Mouse (Mus musculus) E14TG2a.4 (cell line): ENCODE data around the gene Ufc1.
"Not testable (repeated sequence)": the region's sequence is repeated elsewhere in the genome, so short reads cannot be mapped to it uniquely, and the experiment has no call there.

Source experiments
- H3K27me3 ChIP-seq: 2 replicates; pipeline ENCODE4 v1.6.1; 2014; ENCODE audit warnings: low read length, control low read depth; ENCODE audit not compliant: insufficient read depth
- H3K36me3 ChIP-seq: 2 replicates; pipeline ENCODE4 v1.6.1; 2014; ENCODE audit warnings: low read length, control low read depth; ENCODE audit not compliant: insufficient read depth
- H3K4me1 ChIP-seq: replicated peaks from 2 replicates; pipeline ENCODE4 v1.6.1; 2014; ENCODE audit warnings: low read depth, low read length, control low read depth
- H3K4me3 ChIP-seq: replicated peaks from 2 replicates; pipeline ENCODE4 v1.5.1; 2014; ENCODE audit warnings: mild to moderate bottlenecking, low read length
- H3K9me3 ChIP-seq: 2 replicates; pipeline ENCODE4 v1.6.1; 2014; ENCODE audit warnings: low read length, control low read depth
- CTCF ChIP-seq: conservative IDR thresholded peaks from 2 replicates; pipeline ENCODE4 v1.5.1; 2014; ENCODE audit warnings: low read length
- NANOG ChIP-seq: IDR thresholded peaks from 2 replicates; pipeline ENCODE4 v1.6.1; 2014; ENCODE audit warnings: borderline replicate concordance, low read length, mixed read lengths
- POU5F1 ChIP-seq: IDR thresholded peaks from 2 replicates; pipeline ENCODE4 v1.6.1; 2014; ENCODE audit warnings: low read length, borderline replicate concordance

The Ufc1 gene

DNA sequence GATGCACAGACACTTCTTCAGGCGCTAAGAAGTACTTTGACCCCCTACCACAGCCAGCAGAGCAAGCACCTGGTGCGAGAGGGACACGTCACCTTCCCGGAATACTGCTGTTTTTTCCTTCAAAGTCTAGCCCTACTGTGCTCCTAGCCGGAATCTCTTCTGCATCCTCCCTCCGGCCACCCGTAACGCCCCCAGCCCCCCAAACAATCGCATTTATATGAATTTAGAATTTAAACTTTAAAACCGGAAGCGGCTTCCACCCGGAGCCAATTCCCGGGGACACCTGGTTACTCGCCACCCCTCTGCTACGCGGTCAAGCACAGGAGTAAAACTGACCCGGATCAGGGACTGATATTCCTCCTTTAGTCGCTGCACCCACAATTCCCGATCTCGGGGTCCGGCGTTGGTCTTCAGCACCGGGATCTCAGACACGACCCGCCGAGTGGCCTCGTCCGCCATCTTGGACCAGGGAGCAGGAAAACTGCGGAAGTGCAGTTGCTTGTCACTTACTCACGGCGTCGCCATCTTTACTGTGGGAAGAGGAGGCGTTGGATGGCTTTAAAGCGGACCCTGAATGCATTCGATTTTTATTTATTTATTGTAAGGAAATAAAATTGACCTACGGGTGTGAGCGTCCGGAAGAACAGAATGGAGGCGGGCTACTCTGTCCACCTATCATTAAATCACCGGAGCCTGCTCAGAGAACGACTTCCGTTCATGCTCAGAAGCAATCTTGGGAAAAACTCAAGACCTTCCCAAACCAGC, at the start of gene Ufc1:
Gene Ufc1, minus strand, starts transcription at position 727 of the 765 bp plus-strand sequence.
- Histone ChIP-seq H3K36me3 (peaks cover 6% of the 10 kb centered on the region), H3K4me1 (peaks cover 46% of the 10 kb centered on the region), H3K27me3 (no peaks in the 10 kb centered on the region), H3K4me3 (peak within 1 kb of the TSS; percentile 94), H3K9me3 (no peaks in the 10 kb centered on the region)
- TF ChIP-seq CTCF, result no peak
- TF ChIP-seq NANOG, result no peak
- no peak for TF ChIP-seq POU5F1

DNA sequence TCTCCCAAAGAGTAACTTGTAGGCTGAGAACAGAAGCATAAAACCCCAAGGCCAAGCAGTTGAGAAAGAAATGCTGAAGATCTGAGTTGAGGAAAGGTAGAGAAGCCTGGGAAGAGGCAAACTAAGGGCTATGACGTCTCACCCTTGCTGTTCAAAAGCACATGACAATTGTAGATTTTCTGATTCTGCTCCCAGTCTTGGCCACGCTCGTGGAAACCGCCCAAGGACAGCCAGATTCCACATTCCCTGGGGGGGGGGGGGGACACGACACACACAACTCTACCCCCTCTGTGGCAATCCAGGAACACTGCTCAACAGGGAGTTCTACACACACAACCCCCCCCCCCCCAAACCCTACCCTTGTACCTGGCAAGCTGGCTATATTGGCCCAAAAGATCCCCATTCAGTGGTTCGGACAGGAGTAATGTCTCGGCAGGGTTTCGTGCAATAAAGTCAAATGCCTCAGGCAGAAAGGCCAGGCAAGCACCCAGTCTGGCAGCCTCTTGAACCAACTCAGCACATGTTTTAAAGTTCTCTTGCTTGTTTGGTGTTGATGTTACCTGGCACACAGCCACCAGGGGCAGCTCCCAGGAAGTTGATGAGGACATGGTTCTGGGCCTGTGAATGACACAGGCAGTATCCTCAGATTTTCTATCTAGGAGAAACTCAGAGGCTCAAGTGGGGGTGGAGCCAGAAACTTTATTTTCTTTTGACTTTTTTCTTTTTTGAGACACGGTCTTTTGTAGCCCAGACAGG, 49.3 kb upstream of the Ufc1 start:
- peaks cover 77% of the 10 kb centered on the region for H3K36me3 ChIP-seq
- TF ChIP-seq NANOG, result no peak
- no peak for TF ChIP-seq CTCF
- TF ChIP-seq POU5F1, result no peak
- peaks cover 55% of the 10 kb centered on the region for H3K4me1 ChIP-seq
- H3K9me3 ChIP-seq, result no peaks in the 10 kb centered on the region
- H3K27me3 ChIP-seq, result no peaks in the 10 kb centered on the region
- peak overlapping the region; percentile 99 for H3K4me3 ChIP-seq

DNA sequence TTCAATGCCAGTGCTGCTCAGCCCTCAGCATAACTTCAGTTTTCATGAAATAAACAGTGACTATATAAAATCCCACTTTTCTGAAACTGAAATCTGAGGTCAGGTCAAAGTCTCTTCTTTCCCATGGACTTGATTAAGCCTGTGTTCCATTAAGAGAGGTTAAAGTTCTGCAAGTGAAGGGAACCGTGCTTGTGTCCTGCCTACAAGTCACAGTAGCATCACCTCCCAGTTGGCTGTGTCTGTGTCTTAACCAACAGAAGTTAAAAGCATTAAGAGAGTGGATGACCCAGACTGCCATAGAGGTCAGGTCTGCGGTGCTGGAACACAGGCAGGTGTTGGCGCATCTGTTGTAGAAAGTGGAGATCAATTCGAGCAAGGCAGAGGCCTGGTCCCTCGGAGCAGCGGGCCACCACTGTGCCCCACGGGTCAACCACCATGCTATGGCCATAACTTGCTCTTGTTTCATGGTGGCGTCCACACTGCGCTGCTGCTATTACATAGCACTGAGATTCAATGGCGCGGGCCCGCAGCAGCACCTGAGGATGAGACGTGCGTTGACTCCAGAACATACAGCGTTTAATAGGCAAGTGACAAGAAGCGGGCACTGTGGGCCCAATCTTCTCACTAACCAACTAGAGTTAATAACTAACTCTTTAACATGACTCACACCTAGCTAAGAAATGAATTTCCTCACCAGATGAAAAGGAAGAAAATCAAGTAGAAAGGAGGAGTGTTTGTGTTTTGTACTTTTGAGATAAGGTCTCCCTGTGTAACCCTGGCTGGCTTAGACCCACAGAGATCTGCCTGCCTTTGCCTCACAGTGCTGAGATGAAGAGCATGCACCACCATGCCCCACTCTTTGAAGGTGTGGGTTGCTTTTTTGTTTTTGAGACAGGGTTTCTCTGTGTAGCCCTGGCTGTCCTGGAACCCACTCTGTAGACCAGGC, 47.7 kb upstream of the Ufc1 start:
- Histone ChIP-seq H3K4me1 (peaks cover 52% of the 10 kb centered on the region), H3K9me3 (no peaks in the 10 kb centered on the region), H3K4me3 (no peak overlapping the region), H3K36me3 (peaks cover 77% of the 10 kb centered on the region), H3K27me3 (no peaks in the 10 kb centered on the region)
- TF ChIP-seq POU5F1, result no peak
- TF ChIP-seq NANOG, result no peak
- no peak for TF ChIP-seq CTCF

DNA sequence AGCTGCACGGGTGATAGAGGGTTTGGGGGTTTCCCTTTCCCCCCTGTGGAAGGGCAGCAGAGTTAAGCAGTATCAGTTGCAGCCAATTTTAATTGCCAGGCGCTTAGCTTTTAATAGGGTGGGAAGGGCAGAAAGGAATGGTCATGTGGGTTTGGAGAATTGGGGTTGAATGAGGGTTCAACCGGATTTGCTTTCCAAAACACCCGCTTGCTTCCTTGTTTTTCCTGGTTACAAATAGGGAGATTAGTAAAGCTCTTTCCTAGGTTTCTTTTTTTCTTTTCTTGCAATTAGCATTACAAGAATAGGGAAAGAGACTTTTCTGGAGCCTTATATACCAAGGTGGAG, 35.4 kb upstream of the Ufc1 start:
- Histone ChIP-seq H3K4me3 (peak overlapping the region; percentile 87), H3K27me3 (no peaks in the 10 kb centered on the region), H3K9me3 (no peaks in the 10 kb centered on the region), H3K36me3 (peaks cover 47% of the 10 kb centered on the region), H3K4me1 (peaks cover 73% of the 10 kb centered on the region)
- TF ChIP-seq CTCF, result no peak
- no peak for TF ChIP-seq NANOG
- TF ChIP-seq POU5F1, result no peak

DNA sequence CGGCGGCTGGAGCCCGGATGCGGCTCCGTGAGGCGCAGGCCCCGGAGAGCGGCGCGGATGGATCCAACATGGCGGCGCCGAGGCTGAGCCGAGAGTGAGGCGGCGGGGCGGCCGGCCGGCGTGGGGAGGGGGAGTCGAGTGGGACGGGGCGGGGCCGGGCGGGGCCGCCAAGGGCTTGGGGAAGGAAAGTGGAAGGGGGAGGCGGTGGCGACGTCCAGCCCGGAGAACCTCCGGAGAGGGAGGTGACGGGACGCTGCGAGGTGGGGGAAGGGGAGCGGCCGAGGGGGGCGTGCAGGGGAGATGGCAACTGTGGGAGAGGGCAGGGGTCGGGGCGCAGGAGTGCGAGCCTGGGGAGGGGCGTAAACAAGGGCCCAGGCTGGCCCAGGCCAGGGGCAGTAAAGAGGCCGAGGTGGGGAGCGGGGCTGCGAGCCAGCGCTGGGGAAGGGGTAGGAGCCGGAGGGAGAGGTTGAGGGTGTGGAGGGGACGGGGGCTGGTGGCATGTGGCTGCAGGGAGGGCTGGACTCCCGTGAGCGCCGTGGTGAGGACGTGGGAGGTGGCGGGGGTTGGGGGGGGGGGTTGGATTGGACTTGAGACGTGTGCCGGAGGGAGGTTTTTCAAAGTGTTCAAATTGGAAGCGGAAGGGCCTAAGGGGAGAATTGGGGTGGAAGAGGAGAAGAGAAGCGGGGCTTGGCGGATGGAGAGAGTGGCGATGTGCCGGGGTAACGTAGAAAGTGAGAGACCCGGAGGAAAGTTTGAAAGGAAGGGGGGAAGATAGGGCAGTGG, 34.8 kb upstream of the Ufc1 start:
- H3K27me3 ChIP-seq, result no peaks in the 10 kb centered on the region
- H3K4me1 ChIP-seq, result peaks cover 75% of the 10 kb centered on the region
- TF ChIP-seq CTCF, result no peak
- no peak for TF ChIP-seq POU5F1
- TF ChIP-seq NANOG, result no peak
- no peaks in the 10 kb centered on the region for H3K9me3 ChIP-seq
- H3K4me3 ChIP-seq, result peak overlapping the region; percentile 87
- H3K36me3 ChIP-seq, result peaks cover 48% of the 10 kb centered on the region

DNA sequence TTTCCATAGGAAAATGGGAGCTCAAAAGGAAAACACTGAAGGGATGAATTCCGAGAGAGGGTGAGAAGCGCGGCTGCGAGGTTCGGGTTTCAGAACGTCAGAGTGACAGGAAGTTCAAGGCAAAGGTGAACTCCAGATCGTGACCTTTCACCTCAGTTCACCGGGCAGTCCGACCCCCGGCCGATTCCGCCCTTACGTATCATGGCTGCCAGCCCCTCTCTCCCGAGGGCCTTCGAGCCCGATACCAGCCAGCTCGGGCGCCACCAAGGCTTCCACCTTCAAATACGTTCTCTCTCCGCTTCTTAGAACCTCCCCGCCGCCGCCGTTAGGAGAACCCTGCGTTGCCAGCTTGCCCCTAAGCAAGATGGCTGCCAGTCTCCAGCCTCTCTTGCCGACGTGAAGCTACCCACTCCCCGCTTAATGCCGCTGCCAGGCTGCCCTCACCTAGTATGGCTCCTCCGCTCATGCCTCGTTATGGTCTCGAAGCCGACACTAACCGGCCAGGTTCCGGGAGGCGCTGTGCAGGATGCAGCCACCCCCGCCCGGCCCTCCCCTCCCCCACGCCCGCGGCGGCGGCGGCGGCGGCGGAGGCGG, 34.1 kb upstream of the Ufc1 start, which contains the start of gene Dedd:
Gene Dedd, plus strand, starts transcription at position 307 of the 594 bp plus-strand sequence.
- no peaks in the 10 kb centered on the region for H3K9me3 ChIP-seq
- peak within 1 kb of the TSS; percentile 87 for H3K4me3 ChIP-seq
- peaks cover 41% of the 10 kb centered on the region for H3K36me3 ChIP-seq
- H3K4me1 ChIP-seq, result peaks cover 73% of the 10 kb centered on the region
- H3K27me3 ChIP-seq, result no peaks in the 10 kb centered on the region
- TF ChIP-seq CTCF (no peak), NANOG (no peak), POU5F1 (no peak)

DNA sequence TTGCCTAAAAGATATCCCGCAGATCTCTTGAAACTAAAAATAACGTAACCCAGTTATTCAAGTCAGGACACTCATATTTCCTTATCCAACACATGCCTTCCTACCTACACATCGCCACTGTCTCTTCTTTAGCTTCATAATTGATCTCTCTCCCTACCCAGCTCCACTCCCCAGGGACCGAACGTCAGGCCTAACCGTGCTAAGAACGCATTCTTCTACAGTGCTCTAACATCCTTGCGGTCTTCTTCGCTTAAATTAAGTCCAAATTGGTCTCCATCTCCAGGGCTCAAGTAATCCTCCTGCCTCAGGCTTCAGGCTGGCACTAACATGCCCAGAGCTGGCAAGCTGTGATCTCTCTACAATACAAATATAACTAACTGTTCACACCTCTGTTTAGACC, 33.4 kb upstream of the Ufc1 start:
- no peaks in the 10 kb centered on the region for H3K9me3 ChIP-seq
- TF ChIP-seq POU5F1 (no peak), NANOG (no peak), CTCF (no peak)
- H3K4me1 ChIP-seq, result peaks cover 73% of the 10 kb centered on the region
- peaks cover 34% of the 10 kb centered on the region for H3K36me3 ChIP-seq
- no peaks in the 10 kb centered on the region for H3K27me3 ChIP-seq
- H3K4me3 ChIP-seq, result peak overlapping the region; percentile 87

DNA sequence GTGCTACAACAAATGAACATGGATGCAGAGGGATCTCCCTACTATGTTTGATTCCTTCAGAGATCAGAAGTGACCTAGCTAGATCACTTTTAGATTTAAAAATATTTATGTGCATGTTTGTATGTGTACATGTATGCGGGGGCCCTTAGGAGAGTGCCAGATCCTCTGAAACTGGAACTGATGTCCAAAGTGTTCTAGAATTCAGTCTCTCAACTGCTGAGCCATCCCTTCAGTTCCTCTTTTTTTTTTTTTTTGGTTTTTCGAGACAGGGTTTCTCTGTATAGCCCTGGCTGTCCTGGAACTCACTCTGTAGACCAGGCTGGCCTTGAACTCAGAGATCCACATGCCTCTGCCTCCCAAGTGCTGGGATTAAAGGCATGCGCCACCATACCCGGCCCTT, 31.8 kb upstream of the Ufc1 start:
- peaks cover 23% of the 10 kb centered on the region for H3K36me3 ChIP-seq
- H3K4me1 ChIP-seq, result peaks cover 73% of the 10 kb centered on the region
- not testable (repeated sequence) for H3K9me3 ChIP-seq, H3K27me3 ChIP-seq, H3K4me3 ChIP-seq
